Mouse (Mus musculus) CD4-positive, CD25-positive, alpha-beta regulatory T cell, adult 2 months (primary cell): ENCODE data around the gene Macc1.

ENCODE experiments used
- DNase-seq: peaks from one replicate; pipeline ENCODE4 v3.0.0-alpha.2; 2012; ENCODE audit warnings: low read depth, low spot score

Macc1 gene

DNA sequence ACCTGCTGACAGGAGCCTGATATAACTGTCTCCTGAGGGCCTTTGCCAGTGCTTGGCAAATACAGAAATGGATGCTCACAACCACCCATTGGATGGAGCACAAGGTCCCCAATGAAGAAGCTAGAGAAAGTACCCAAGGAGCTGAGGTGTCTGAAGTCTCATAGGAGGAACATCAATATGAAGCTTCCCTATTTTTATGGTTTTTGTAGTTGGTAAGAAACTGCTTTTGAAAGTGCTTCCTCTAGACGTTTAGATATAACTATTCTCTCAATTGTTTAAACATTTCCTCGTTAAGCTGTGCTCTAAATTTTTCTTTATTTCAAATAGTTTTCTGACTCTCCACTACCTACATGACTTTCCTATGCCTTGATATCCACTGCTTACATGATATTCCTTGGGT lies 169.2 kb downstream of the Macc1 start:
- no peak for DNase-seq

DNA sequence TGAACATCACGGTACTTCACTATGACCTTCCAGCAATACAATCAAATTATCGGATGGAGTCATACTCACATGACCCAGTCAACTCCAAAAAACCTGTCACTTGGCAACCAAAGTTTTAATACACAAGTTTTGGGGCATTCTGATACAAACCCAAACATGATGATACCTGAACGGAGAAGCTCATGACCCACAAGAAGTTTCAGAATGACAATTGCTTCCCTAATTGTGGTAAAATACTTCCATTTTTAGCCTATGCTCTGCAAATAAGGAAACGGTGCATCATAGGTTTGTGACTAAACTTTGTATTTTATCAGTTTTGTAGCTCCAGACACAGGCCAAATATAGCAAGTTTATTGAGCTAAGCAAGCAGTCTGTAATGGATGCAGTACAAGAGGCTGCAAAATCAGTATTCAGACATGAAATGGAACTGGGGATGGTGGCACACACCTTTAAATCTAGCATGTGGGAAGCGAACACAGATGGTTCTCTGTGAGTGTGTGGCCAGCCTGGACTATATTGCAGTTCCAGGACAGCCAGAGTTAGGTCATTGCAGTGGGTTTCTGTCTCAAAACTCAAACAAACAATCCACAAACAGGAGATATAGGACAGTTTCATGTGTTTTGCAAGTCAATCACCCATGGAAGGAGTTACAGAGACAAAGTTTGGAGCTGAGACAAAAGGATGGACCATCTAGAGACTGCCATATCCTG lies 170.0 kb downstream of the Macc1 start:
- no peak for DNase-seq

DNA sequence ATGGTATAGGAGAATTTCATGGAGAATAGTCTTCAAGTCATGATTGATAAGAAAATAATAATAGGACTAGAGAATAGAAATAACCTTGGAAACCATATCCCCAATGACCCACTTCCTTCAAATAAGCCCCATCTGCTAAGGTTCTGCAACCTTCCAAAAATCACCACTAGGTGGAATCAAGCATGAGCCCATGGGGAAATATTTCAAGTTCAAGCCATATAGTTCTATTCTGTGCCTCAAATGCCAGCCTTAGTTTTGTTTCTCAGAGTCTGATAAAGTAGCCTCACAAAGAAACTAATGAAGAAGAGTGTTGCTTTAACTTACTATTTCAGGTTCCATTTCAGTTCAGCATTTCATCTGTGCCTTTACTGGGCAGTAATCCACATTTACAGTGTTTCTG lies 197.1 kb downstream of the Macc1 start:
- no peak for DNase-seq
